16 mouse cellular contexts compared by ENCODE assay signal in genomic region chr10:122185152-122185745, GRCm38 (mm10).
DNase-seq lines count a peak whose midpoint lies in the region; ATAC-seq lines count a peak whose summit lies in the region.
"Had no signal": no experiment of that assay in that cellular context is flagged by ENCODE, and none has a peak within 500 bp of the region (broad histone marks: within the 10 kb centered on the region; RNA-seq: fewer than 3 reads in every experiment).

No protein-coding gene starts in this region.

- peak; percentile 45 for DNase-seq in layer of hippocampus, adult 11-12 months (ENCODE audit: low spot score)
- DNase-seq in layer of hippocampus, postnatal 10 days (ENCODE audit: low spot score in 2 of 2): no peak
- peak; percentile 8 for DNase-seq in right cerebral cortex, adult 18-20 months
- DNase-seq in right cerebral cortex, postnatal 14 days: no peak
- peak; percentile 18 for DNase-seq in layer of hippocampus, adult 9-10 months (ENCODE audit: low spot score)
- DNase-seq in lung, postnatal 36 days: peak; percentile 46
- DNase-seq in urinary bladder, postnatal 10 days (ENCODE audit: low spot score): no peak
- DNase-seq: B cell, adult 2 months; cerebellum, adult 9-11 months; heart, adult 11 months; heart, postnatal 14 days; kidney, adult 8-10 months; kidney, postnatal 14 days; midbrain, embryonic 14.5 days; thymus, postnatal 25 days had no signal

- no peak for ATAC-seq in megakaryocyte progenitor cell, adult 5-6 weeks (replicated peaks; ENCODE audit: poor library complexity)

Comparison
In these comparisons a context has a peak if more than half of its experiments do, and no peak if none do; other contexts are left out.
1. DNase-seq: peak in layer of hippocampus, adult 11-12 months (single experiment), right cerebral cortex, adult 18-20 months (single experiment), layer of hippocampus, adult 9-10 months (single experiment) and lung, postnatal 36 days (single experiment); none in layer of hippocampus, postnatal 10 days (0 of 2), right cerebral cortex, postnatal 14 days (single experiment) and urinary bladder, postnatal 10 days (single experiment).